Mouse (Mus musculus) megakaryocyte-erythroid progenitor cell, adult 5-6 weeks (primary cell): ENCODE results near the gene Hsd17b12. TPM values are rescaled to one million over a fixed set of nuclear protein-coding genes. Genes with fewer than 3 reads are reported as not detected.

ENCODE experiments used
- ATAC-seq: replicated peaks from 2 replicates; pipeline ENCODE4 v1.8.0; 2016; ENCODE audit warnings: mild to moderate bottlenecking, inconsistent platforms; ENCODE audit not compliant: severe bottlenecking, poor library complexity, low FRiP score, low TSS enrichment
- total RNA-seq, 2 experiments: library from RNA; stranded (forward) in 1 of 2; stranded (reverse) in 1 of 2; fragments of 200-1000, 215-1000 nt in 1 of 2; fragments of >200 nt in 1 of 2; fragmentation: Nextera tagmentation in 1 of 2; gene quantifications; 2 replicates each; pipeline ENCODE4 v1.2.3; 2014 to 2017

Gene Hsd17b12
- total RNA-seq, 2 experiments from 2014 or later: 46.4 to 91.7 TPM

DNA sequence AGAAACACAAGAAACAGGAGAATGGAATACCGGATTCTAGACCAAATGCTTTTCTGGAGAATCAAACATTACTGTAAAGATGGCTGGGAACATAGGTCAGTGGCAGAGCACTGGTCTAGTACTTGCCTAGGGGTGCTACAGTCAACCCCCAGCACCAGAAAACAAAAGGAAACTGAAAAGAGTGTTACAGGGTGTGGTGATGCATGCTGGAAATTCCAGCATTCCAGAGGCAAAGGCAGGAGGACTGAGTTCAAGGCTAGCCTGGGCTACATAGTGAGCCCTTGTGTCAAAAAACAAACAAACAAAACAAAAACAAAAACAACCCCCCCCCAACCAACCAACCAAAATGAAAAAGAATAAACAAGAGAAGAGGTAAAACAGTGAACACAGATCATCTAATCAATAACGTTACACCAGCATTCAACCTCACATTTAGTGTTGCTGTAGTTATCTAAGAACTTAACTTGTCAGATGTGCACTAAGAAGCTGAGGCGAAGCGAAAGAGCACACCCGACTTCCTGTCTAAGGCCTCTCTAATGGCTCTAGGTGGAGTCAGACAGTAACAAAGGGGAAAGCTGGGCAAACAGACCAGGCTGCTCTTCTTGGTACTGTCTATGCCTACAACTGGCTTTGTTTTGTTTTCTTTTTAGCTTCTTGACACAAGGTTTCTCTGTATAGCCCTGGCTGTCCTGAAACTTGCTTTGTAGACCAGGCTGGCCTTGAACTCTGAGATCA lies 117.2 kb downstream of the Hsd17b12 start:
- no peak for ATAC-seq

DNA sequence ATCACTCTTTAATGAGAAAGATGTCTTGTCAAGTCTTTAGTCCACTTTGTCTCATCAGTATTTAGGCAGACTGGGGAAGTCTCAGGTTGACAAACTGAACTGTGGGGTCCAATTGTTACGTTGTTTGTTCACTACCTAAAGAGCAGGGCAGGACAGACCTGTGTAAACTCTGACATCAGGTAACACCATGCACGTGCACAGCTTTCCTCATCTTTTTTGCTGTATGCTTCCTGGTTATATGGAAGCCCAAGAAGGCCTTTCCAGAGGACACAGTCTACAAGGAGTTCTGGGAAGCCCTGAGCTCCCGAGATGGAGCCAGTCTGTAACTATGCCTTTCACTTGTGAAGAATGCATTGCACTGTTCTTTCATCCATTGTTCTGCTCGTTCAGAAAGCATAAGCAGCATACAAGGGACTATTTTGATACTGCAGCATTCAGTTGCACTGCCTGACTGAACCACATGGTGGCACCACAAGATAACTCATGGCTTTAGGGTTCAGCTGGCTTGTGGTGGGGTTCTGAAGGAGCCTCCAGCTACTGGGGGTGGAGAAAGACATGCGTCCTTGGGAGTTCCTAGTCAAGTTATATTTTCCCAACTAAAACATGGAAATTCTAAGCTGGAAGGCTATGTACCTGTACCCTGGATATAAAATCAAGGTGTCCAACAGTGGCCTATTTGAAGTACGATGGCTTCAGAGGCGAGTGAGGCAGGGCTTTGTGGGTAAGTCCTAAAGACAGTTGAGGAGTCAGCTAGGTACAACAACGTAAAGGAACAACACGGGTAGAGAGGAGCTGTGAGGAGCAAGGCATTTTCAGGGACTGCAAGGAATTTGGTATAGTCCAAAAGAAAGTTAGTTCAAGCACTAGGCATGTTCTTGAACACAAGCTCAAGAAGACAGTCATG lies 122.1 kb downstream of the Hsd17b12 start:
- peak; percentile 87; the same call in 1 of the 2 replicates for ATAC-seq

DNA sequence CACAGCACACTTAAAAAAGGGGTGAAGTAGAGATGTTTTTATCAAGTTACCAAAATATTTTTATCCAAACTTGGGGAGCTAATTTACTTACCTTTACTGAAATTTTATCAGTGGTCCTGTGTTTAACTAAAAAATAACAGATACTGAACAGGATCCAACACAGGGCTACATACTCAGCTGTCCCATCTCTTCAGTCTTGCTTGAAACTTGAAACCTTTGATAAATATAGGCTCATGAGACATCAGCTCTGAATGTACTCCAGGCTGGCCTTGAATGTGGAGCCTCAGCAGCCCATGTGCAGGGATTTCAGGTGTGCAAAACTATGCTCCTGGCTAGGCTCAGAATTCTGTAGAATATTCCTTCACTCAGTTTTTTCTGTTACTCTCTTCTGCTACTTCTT lies 127.2 kb downstream of the Hsd17b12 start:
- ATAC-seq: no peak

DNA sequence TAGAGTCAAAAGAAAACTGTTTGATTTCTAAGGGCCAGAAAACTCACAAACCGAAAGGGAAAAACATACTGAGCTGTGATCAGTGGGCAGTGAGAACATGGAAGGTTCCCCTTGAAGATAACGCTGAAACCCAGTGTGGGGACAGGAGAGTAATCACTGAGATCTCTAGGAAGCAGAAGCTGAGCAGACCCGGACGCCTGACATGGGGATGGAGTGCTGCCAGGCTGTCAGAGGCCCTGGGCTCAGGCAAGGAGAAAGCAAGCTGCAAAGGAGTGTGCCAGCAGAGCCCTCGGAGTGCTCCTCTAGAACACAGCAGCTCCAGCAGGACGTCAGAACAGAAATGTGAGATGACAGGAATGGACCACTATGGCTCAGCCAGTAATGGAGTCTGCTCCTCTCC lies 133.1 kb downstream of the Hsd17b12 start:
- ATAC-seq: 0 out of 2 replicates have a peak, but pooled peaks have one; percentile 34

DNA sequence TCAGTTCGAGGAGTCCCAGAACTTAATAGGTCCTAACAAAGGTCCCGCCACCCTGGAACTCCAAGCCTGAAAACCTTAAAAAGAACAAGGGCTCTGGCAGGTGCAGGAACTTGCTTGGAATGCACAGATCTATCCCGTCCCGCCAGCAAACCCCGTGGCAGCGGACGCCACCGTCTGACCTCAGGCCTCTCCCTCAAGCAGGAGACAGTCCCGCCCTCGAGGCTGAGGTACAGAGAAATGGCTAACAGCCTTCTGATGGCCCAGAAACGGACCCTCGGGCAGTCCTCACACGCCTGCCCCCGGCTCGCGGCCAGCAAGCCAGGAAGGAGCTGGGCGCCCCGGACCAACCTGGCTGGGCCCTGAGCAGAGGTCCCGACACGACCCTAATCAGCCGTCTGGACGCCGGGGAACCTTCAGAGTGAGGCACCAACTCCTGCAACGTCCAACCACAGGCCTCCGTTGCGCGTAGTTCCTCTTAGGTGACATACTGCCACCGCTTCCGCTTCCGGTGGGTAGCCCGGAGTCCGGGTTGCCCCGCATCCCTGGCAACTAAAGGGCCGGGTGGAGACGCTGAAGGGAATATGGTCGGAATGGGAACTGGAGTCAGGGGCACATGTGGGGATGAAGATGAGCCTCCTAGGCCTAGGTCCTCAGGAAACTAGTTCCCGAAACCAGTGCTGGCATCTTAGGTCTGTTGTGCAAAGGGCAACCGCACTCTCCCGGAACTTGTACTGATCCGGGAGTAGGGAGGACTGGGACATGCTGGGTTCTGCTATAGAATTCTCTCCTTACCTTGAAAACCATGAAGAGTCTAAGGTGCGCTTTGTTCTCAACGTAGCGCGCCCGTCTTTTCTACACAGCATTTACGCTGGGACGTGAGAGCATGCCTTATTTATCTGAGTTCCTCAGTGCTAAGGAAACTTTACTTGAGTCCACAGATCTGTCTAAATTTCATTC lies 147.2 kb downstream of the Hsd17b12 start, which contains the start of gene Alkbh3:
TSS of gene Alkbh3 (minus strand) at position 473 of the 957 bp plus-strand sequence.
- ATAC-seq: peak; percentile 99

DNA sequence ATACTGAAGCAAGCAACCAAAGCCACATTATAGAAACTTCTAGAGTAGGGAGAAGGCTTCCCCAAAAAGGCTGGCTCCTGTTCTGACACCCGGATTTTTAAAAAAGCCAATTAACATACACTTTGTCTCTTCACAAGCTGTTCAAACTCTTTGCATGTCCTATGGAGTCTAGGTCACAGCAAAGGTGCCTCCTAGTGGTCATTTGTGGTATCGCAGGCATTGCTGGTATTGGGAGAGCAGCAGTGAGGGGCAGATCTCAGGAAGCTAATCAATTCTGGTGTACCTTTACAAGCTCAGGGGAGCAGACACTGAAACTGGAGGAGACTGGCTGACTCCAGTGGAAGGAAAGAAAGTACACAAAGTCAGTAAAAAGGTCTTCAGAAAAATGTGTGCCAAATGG lies 155.4 kb downstream of the Hsd17b12 start:
- ATAC-seq: peak; percentile 93

DNA sequence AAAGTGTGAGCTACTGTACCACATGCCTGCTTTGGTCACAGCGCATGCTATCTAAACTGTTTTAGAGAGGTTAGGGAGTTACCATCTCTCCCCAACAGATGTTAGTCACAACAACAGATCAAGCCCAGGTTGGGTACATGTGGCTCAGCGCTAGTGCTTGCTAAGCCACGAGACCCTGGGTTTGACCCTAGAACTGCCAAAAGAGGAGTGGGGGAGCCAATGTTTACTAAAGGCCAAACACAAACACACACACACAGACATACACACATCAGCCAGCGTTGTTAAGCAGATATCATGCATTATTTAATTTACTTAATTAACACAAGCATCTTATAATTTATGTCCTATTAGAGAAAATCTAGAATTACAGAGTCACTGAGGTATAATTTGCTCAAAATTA lies 155.8 kb downstream of the Hsd17b12 start:
- ATAC-seq: no peak

DNA sequence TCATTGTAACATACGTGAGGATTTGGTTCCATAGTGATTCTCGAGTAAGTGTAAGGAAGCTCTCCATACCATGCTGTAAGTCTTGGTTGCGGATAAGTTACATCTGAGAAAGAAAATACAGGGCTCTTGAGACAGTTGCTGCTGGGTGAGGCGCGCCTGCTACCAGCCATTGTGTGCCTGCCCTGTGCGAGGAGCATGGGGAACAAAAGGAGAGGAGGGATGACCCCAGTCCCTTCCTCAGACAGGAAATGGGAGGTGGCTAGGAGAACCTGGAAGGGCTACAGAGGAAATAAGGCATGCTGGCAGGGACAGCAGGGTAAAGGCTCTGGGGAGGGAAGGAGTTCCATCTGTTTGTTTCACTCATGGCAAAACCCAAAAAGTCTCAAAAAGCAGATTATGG lies 156.4 kb downstream of the Hsd17b12 start:
- no peak for ATAC-seq

DNA sequence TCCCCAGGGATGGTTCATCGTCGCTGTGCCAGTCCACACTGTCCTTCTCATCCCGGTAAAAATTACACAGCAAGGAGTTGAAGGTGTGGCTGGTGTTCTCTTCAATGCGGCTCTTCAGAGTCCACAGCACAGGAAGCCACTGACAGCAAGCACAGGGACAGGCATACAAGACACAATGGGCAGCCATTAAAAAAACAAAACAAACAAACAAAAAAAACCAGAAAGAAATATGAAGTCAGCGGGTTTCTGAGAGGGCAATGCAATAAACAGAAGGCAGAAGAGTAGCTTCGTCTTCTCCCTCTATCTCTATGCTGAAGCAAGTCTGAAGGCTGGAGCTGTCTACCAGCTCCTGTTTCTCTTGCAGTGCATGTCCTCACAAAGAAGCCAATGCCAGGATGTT lies 161.5 kb downstream of the Hsd17b12 start, which contains the start of gene Gm27027:
TSS of gene Gm27027 (minus strand) at position 101 of the 400 bp plus-strand sequence.
- no peak for ATAC-seq

DNA sequence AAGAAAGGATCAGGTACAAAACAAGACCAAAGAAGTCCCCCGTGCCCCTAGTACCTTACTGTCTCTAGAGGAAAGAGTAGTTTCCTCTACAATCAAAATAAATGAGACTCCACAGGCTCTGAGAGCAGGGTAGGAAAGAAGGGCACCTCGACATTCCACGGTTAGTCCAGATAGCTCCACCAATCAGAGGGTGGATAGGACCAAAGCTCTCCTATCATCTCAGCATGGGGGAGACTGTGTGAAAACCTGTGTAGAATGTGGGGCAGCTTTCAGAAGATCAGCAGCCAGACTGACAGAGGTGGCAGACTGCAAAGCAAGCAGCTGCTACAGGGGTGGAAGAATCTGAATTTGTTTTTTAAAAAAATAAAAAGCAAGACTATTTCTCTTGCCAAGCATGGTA lies 165.0 kb downstream of the Hsd17b12 start:
- no peak for ATAC-seq

DNA sequence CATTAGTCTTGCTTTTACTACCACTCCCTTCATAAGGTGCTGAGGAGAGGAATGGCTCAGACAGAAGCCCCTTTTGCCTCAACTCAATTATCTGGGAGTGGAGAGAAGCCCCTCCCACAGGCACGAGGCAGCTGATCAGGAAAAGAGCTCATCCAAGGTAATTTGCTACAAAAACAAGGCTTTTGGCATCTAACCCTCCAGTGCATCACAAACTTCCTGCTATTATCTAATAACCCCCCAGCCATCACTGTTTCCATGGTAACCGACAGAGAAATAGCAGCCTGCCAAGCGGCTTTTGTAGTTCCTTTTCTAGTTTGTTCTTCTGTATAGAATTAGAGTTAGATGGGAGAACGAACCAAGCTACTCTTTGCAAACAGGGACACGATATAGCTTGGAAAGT lies 165.5 kb downstream of the Hsd17b12 start:
- ATAC-seq: no peak

DNA sequence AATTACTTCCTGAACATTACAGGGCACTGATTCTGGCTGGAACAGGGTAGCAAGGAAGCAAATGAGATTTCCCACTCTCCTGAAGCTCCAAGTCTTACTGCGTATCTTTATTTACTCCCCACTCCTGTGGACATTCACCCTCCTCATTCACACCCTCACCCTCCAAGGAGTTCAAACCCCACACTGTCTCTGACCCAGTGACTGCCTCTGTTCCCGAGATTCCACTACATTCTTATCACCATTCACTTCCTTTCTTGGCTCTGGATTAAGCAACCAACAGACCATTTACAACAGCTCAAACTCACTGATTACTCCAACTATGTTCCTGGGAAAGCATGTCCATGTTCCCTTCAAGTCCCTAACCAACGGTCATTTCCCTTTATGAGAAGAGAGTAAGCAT lies 166.4 kb downstream of the Hsd17b12 start:
- ATAC-seq: no peak

DNA sequence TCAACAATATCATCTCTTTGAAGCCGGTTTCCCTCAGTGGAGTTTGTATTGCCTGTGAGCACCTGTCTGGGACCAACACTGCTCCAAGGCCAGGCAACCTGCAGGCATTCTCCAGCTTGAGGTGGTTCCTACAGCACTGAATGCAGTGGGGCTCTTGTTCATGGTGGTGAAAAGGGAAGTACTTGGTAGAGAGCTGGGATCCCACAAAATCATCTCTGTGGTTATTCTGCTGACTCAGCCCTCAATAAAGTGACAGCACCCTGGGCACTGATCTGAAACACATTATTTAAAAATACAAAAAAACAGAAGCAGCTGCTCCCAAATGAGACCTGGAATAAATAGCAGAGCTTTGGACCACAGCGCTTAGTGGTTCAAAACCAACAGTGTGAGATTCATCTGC lies 169.3 kb downstream of the Hsd17b12 start:
- ATAC-seq: no peak

Other genes starting within 250 kb of the Hsd17b12 start
- gene Gm13889, start 200.8 kb downstream of the Hsd17b12 start, total RNA-seq (2014; fragmentation: Nextera tagmentation): not detected in 2 replicates
- gene Gm13889, start 200.8 kb downstream of the Hsd17b12 start, total RNA-seq (2017): not detected in 2 replicates
- gene Gm27027, start 161.6 kb downstream of the Hsd17b12 start, total RNA-seq (2014; fragmentation: Nextera tagmentation): not detected in 2 replicates
- gene Gm27027, start 161.6 kb downstream of the Hsd17b12 start, total RNA-seq (2017): not detected in 2 replicates
- gene Alkbh3, start 147.2 kb downstream of the Hsd17b12 start, total RNA-seq (2014; fragmentation: Nextera tagmentation): 86.0 and 122 TPM in 2 replicates
- gene Alkbh3, start 147.2 kb downstream of the Hsd17b12 start, total RNA-seq (2017): 31.9 and 36.9 TPM in 2 replicates
- gene Ttc17, start 248.7 kb upstream of the Hsd17b12 start, total RNA-seq (2014; fragmentation: Nextera tagmentation): 25.4 and 25.5 TPM in 2 replicates
- 12.9 and 16.2 TPM in 2 replicates for gene Ttc17, start 248.7 kb upstream of the Hsd17b12 start, total RNA-seq (2017)